Mouse (Mus musculus) heart, adult 11 months (tissue): Measurements from ENCODE around the gene Rps7.

Experiments used
- DNase-seq: peaks from one replicate; pipeline ENCODE4 v3.0.0; 2022

Rps7 gene

DNA sequence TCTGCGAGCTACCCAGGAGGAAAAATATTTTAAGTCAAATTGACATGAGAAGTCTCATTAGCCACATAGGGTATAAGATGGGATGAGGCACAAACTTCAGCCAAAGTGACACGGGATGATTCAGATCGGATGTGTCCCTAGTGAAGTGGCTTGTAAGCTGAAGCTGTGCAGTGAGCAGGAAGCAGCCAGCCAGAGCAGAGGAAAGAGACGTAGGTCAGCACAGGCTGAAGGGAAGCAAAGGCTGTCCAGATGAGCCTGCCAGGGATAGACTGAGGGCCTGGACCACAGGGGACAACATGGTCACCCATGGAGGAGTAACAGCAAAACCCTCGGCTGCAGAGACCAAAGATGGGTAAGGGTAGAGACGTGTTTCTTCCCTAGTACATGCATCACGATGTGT is 21.4 kb downstream of the Rps7 start:
- DNase-seq = peak; percentile 93

- DNase-seq = no peak
Measured at GRCm38 (mm10) chr12:28612391-28612790, 23.4 kb downstream of the Rps7 start.

GRCm38 (mm10) chr12:28607546-28608305 is 28.0 kb downstream of the Rps7 start:
- no peak for DNase-seq

GRCm38 (mm10) chr12:28603494-28603893 is 32.3 kb downstream of the Rps7 start:
- no peak for DNase-seq

DNA sequence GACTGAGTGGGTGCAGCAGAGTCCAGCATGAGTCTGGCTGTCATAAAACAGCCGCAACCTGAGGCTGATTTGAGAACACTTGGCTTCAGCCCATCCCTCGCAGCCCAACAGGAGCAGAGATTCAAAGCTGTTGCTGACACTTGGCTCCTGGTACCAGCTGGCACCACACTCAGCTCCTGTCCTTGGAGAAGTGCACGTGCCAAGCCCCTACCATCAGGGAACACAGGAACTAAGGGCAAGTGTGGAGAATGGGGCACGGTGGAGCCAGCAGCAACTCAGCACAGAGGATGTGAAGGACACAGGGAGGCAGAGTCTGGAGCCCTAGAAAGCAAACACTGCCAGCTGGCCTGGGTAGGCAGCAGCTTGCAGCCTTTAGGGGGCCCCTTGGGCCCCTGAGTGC is 33.5 kb downstream of the Rps7 start:
- DNase-seq = peak; percentile 96

DNA sequence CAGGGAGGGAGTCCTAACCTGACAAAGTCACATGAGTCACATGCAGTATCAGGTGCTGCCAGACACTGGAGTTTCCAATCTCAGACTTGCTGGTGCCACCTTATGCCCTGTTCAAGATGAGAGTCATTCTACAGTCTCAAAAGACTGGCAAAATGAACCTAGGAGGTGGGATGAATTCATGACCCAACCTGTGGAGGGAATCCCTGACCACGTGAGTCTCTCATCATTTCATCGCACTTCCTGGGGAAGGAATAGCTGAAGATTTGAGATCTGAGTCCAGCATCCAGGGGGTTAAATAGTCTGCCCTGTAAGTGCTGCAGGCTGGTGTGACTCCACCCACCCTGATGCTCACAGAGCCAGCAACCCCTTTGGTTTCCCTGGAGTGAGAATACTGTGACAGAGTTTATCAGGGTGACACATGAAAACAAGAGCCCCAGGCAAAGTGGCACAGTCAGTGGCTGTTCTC is 37.2 kb downstream of the Rps7 start:
- DNase-seq = no peak

DNA sequence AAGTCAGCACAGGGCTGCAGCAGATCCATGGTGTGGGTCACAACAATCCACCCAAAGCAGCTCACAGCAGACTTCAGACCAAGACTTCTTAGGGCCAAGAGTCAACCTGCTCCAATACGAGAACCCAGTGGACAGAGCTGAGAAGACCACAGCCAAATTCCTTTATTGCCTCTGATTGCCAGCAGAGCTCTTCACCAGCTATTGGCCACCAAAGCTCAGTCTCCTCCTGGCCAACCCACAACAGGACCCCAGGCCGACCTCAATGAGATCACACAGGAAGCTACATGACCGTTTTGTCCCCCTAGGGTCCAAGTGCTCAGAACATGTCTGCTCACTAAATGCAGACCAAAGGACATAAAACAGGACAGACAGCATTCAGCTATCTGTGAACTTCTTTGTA is 37.6 kb downstream of the Rps7 start:
- peak; percentile 91 for DNase-seq

DNA sequence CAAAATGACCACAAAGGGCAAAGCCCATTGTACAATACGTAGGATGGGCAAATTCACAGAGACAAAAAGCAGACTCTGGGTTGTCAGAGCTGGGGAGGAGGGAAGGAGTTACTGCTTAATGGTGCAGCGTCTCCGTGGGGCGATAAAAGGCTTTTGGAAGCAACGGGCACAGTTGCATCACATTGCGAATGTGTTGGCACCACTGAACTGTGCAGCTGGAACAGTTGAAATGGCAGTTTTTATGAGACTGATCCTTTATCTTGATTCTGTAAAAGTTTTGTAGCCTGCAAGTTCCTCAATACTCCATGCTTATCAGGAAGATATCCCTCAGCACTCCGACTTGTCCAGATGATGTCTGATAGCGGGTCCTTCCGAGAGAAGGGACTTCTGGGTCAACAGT is 38.1 kb downstream of the Rps7 start:
- DNase-seq = no peak

- DNase-seq = no peak
Measured at GRCm38 (mm10) chr12:28596851-28597250, 38.9 kb downstream of the Rps7 start.

GRCm38 (mm10) chr12:28590428-28590827 is 45.3 kb downstream of the Rps7 start:
- no peak for DNase-seq

DNA sequence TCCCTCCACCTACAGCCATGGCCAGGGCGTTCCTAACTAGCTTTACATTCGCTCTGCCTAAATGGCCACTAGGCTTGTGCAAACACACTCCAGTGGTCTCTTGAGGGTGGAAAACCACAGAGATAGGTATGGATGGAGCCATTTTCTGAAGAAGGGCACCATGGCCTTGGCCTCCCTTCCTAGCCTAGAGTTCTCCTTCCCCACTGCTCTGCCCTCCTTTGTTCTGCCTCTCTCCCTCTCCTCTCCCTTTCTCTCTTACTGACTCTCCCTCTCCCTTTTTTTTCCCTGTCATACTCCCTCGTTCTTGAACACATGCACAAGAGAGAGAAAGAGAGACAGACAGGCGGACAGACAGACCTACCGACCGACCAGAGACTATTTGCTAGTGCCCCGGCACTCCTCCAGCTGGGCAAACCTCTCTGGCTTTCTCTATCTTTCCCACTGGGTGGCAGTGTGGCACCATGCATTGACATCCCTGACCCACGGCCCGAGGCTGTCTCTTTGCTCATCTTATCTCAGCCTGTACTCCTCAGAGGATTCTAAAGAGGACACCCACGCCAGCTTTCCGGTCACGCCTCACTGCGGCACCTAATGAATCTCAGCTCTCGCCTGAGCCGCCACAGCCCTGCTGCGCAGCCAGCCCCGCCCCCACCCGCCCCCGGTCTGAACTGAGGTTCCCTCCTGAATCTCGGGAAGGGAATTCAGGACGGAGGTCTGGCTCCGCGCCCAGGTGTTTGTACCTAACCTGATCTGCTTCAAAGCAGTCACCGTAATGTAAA is 46.5 kb downstream of the Rps7 start:
- peak; percentile 98 for DNase-seq

DNA sequence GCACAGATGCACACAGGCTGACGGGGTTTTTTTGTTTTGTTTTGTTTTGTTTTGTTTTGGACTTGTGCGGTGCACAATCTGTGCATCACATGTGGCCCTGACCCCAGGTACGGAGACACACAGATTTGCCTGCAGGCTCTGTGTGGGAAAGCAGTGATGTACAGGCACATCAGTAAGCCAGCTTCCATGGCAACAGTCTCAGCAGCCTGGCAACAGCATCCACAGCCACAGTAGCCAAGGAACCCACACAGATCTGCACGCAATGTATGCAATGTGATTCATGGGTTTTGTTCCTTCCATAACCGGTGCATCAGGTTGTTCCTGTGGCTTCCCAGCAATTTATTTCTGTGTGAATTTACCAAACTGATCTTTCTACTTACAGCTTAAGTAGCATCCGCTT is 47.8 kb downstream of the Rps7 start:
- no peak for DNase-seq

GRCm38 (mm10) chr12:28584036-28584435 is 51.7 kb downstream of the Rps7 start:
- DNase-seq = no peak

DNA sequence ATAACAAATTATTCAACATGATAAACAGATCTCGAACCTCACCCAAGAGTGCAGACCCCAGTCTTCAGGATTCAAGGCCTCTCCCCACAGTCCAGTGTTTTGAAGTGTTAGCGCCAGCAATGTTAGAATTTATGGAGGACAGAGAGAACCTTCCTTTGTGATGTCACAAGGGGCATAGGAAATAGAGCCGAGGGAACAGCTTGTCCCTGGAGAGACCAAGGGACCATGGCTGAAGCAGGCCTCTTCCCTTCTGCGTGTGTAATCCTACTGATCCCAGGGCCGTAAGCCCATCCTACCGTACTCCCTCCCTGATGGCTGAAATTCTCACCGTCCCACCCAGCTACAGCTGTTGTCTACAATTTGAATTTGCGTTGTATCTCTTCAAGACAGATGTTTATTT is 53.3 kb downstream of the Rps7 start, which contains the start of gene Allc:
Gene Allc (minus strand): TSS at position 101 of the 400 bp plus-strand sequence.
- no peak for DNase-seq
